Mouse (Mus musculus) G1E (cell line): ENCODE measurements around the gene Tex50.

Experiments used
- CTCF ChIP-seq: IDR thresholded peaks from 2 replicates; pipeline ENCODE4 v1.5.1; 2012; ENCODE audit warnings: low read depth, low read length, inconsistent platforms, mixed read lengths
- GATA1 ChIP-seq: IDR thresholded peaks from 2 replicates; pipeline ENCODE4 v1.6.1; 2012; ENCODE audit warnings: borderline replicate concordance, low read length, inconsistent platforms, mixed read lengths
- TAL1 ChIP-seq: conservative IDR thresholded peaks from 2 replicates; pipeline ENCODE4 v1.6.1; 2012; ENCODE audit warnings: low read depth, low read length, inconsistent platforms, mixed read lengths

DNA sequence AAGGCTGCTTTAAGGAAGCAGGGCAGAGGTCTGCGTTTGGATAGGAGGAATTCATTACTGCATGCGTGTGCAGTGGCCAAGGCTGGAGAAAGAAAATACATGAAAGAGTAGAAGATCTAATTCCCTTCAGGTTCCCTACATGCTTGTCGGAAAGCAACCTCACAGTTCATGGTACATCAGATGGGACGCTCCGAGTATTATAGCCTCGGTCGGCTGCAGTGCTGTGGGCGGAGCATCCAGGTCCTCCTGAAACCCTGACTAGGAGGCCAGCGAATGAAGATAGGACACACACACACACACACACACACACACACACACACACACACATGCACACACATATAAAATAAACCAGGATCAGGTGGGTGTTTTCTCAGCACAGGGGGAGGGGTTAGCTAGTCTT is 24.6 kb upstream of the Tex50 start:
- TF ChIP-seq CTCF (no peak), TAL1 (no peak), GATA1 (no peak)
